Mouse (Mus musculus) leukemia stem cell, adult 10-12 weeks (primary cell): ENCODE results near the gene Magea4. TPM values are rescaled to one million over a fixed set of nuclear protein-coding genes. Genes with fewer than 3 reads are reported as not detected.

Experiments used
- polyA plus RNA-seq: library from polyadenylated mRNA; stranded (reverse); fragments of >175 nt; gene quantifications from 2 replicates; pipeline ENCODE4 v1.2.3, GENCODE M21; 2012; ENCODE audit warnings: low replicate concordance

Gene Magea4
- polyA plus RNA-seq: not detected in 2 replicates

GRCm38 (mm10) chrX:72221717-72222116 lies at the start of gene Magea4:
Gene Magea4 (plus strand): TSS chrX:72222017.

Other genes with a start within 250 kb of the Magea4 start
- not detected in 2 replicates for gene Fate1, start 249.0 kb upstream of the Magea4 start, polyA plus RNA-seq
- gene Cnga2, start 230.2 kb upstream of the Magea4 start, polyA plus RNA-seq: not detected in 2 replicates
- gene Gabre, start 52.8 kb downstream of the Magea4 start, polyA plus RNA-seq: not detected in 2 replicates
- gene Magea10, start 164.8 kb downstream of the Magea4 start, polyA plus RNA-seq: not detected in 2 replicates